Mouse (Mus musculus) heart, embryonic 10.5 days (tissue): ENCODE data around the gene Gm8374. TPM values are rescaled to one million over a fixed set of nuclear protein-coding genes. Genes with fewer than 3 reads are reported as not detected.
"Not testable (repeated sequence)": the region's sequence is repeated elsewhere in the genome, so short reads cannot be mapped to it uniquely, and the experiment has no call there.

ENCODE experiments used
- DNase-seq: peaks from one replicate; pipeline ENCODE4 v3.0.0-alpha.2; 2017; ENCODE audit warnings: low spot score
- H3K27ac ChIP-seq: fragments of 300-500 bp; sonication (generic); 2 replicates; pipeline ENCODE4 v1.5.1; 2016; ENCODE audit warnings: mild to moderate bottlenecking
- H3K27me3 ChIP-seq: fragments of 300-500 bp; sonication (generic); 2 replicates; pipeline ENCODE4 v1.6.1; 2016; ENCODE audit warnings: mild to moderate bottlenecking; ENCODE audit not compliant: poor library complexity, insufficient read depth, severe bottlenecking
- H3K36me3 ChIP-seq: fragments of 300-500 bp; sonication (generic); 2 replicates; pipeline ENCODE4 v1.6.1; 2016; ENCODE audit warnings: mild to moderate bottlenecking, moderate library complexity
- H3K4me1 ChIP-seq: fragments of 300-500 bp; sonication (generic); 2 replicates; pipeline ENCODE4 v1.6.1; 2016; ENCODE audit warnings: mild to moderate bottlenecking
- H3K4me3 ChIP-seq: fragments of 300-500 bp; sonication (generic); 2 replicates; pipeline ENCODE4 v1.5.1; 2016; ENCODE audit warnings: mild to moderate bottlenecking, moderate library complexity
- H3K9me3 ChIP-seq: fragments of 300-500 bp; sonication (generic); 2 replicates; pipeline ENCODE4 v1.6.1; 2016; ENCODE audit warnings: mild to moderate bottlenecking, moderate library complexity
- WGBS: fragments of 180-500 bp; shearing (Covaris S2); methylation state at CpG from one replicate; pipeline ENCODE4 v1.1.7; 2016; 5-methylcytosine and 5-hydroxymethylcytosine counted together
- polyA plus RNA-seq: library from polyadenylated mRNA; unstranded; fragments of >200 nt; fragmentation: Nextera tagmentation; extraction: Ambion mirVana; gene quantifications from 2 replicates; pipeline ENCODE4 v1.2.1, GENCODE M21; 2016

The Gm8374 gene
- not detected in 2 replicates for polyA plus RNA-seq

DNA sequence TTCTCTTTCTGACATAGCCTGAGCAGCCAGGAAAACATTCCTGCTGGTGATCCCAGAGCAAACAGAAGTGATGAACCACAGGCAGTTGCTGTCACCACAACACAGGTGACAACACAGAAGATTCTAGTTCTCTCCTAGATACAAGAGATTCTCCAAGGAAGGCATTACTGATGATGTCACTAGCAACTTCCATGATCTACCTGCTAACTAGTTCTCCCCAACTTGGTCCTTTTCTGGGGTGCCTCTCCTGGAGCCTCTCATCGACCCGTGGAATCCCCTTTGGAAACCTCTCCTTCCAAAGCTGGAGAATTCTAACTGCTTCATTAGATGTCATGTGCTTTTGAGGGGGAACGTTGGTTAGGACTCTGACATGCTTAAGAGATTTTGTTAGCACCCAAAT, at the start of gene Gm8374:
TSS of gene Gm8374 (minus strand) at position 101 of the 400 bp plus-strand sequence.
- not testable (repeated sequence) for H3K9me3 ChIP-seq, DNase-seq, H3K4me1 ChIP-seq, H3K27me3 ChIP-seq, H3K4me3 ChIP-seq, H3K36me3 ChIP-seq, H3K27ac ChIP-seq
- WGBS, result 77% methylated on average over 3 of the region's 3 CpGs

DNA sequence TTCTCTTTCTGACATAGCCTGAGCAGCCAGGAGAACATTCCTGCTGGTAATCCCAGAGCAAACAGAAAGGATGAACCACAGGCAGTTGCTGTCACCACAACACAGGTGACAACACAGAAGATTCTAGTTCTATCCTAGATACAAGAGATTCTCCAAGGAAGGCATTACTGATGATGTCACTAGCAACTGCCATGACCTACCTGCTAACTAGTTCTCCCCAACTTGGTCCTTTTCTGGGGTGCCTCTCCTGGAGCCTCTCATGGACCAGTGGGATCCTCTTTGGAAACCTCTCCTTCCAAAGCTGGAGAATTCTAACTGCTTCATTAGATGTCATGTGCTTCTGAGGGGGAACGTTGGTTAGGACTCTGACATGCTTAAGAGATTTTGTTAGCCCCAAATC, 32.6 kb downstream of the Gm8374 start, which contains the start of gene Gm5797:
TSS of gene Gm5797 (minus strand) at position 101 of the 400 bp plus-strand sequence.
- no CpG with 5 or more reads among the region's 1 CpGs for WGBS
- not testable (repeated sequence) for H3K27me3 ChIP-seq, H3K4me1 ChIP-seq, H3K4me3 ChIP-seq, DNase-seq, H3K27ac ChIP-seq, H3K36me3 ChIP-seq, H3K9me3 ChIP-seq

DNA sequence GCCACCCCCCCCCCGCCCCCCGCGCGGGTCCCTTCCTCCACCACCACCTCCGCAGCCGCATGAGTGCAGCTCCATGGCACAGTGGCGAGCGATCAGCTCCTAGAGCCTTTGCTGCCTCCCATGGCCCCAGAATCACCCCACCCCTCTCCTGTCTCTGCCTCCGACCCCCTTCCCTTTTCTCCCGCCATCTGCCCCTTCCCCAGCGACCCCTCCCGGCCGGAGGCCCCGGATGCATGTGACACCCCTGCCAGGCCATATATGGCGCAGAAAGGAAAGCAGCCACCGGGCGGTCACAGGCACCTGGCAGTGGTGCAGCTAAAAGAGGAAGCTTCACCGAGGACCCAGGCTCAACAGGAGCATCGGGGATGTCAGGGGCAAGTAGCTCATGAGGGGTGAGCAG, 49.8 kb downstream of the Gm8374 start:
- WGBS, result 0% methylated on average over 18 of the region's 19 CpGs
- peak overlapping the region; percentile 83 for H3K27ac ChIP-seq
- peak overlapping the region; percentile 61 for H3K4me3 ChIP-seq
- H3K36me3 ChIP-seq, H3K27me3 ChIP-seq, H3K4me1 ChIP-seq, H3K9me3 ChIP-seq: not testable (repeated sequence)
- peak; percentile 86 for DNase-seq

DNA sequence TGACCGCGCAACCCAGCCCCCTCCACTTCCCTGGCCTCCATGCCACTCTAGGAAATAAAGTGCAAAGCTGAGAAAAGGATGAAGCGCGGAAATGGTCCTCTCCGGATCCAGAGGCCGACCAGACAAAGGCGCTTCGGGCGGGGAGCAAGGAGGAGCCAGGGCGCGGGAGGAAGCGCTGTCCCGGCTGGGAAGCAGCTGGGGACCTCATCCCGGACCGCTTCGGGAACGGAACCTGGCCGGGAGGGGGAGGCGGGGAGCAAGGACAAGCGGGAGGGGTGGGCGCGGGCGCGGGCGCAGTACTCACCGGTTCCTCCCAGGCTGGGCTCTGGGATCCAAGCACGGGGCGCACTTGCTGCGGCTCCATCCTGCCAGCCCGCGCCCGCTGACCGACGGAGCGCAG, 50.3 kb downstream of the Gm8374 start, which contains the start of gene Gm3739:
TSS of gene Gm3739 (minus strand) at position 389 of the 400 bp plus-strand sequence.
- H3K9me3 ChIP-seq, H3K4me1 ChIP-seq, H3K36me3 ChIP-seq, H3K27me3 ChIP-seq, DNase-seq: not testable (repeated sequence)
- WGBS, result 0% methylated on average over 12 of the region's 35 CpGs
- peak within 1 kb of the TSS; percentile 83 for H3K27ac ChIP-seq
- peak within 1 kb of the TSS; percentile 61 for H3K4me3 ChIP-seq

Other genes with a start within 250 kb of the Gm8374 start
- not detected in 2 replicates for gene Gm6676, start 239.7 kb downstream of the Gm8374 start, polyA plus RNA-seq
- 4.3 and 4.4 TPM in 2 replicates for gene Gm3512, start 190.6 kb downstream of the Gm8374 start, polyA plus RNA-seq
- gene Gm16434, start 170.6 kb downstream of the Gm8374 start, polyA plus RNA-seq, result not detected in 2 replicates
- not detected in 2 replicates for gene Gm3727, start 100.4 kb downstream of the Gm8374 start, polyA plus RNA-seq
- 2.1 and 2.6 TPM in 2 replicates for gene Gm3739, start 50.1 kb downstream of the Gm8374 start, polyA plus RNA-seq
- gene Gm5797, start 32.7 kb downstream of the Gm8374 start, polyA plus RNA-seq, result not detected in 2 replicates
- gene Gm3755, start 85.8 kb upstream of the Gm8374 start, polyA plus RNA-seq, result not detected in 2 replicates
- 1.5 and 2.0 TPM in 2 replicates for gene Gm3752, start 118.6 kb upstream of the Gm8374 start, polyA plus RNA-seq
- 0.23 and 0.63 TPM in 2 replicates for gene Gm3558, start 203.4 kb upstream of the Gm8374 start, polyA plus RNA-seq
- gene Gm10338, start 230.5 kb upstream of the Gm8374 start, polyA plus RNA-seq, result not detected in 2 replicates